Mouse (Mus musculus): ENCODE data around the gene Heatr9.

GRCm38 (mm10) chr11:83491488-83491887 lies 30.5 kb downstream of the Heatr9 start:
- TF ChIP-seq CTCF (IDR thresholded peaks at IDR 0.05; ENCODE audit: extremely low read depth, insufficient read depth, insufficient read length, insufficient replicate concordance) (no peak), POLR2A (IDR thresholded peaks at IDR 0.05; ENCODE audit: low read depth, low read length) (no peak)

All from spleen, adult 2 months (tissue).